20 mouse cellular contexts compared by ENCODE assay signal in the genomic region with DNA sequence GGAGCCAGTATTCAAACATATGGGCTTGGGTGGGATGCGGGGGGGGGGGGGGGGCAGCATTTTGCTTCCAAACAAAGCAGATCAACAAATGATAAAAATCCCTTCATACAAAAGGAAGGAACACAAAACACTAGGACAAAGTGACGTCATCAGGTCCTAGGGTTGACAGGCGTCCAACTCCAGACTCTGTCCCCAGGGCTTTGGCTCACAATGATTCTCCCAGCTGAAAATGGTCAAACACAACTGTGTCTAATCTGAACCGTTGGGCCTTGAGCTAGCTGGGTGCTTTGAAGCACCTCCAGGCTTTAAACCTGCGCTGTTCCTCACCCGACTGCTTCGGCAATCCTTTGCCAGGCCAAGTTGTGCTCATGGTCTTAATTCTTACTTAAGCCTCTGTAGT.
A peak's percentile ranks its signal among the peaks of the same experiment; 100 is the strongest.
DNase-seq lines count a peak whose midpoint lies in the region; ATAC-seq and TF ChIP-seq lines count a peak whose summit lies in the region.
"Had no signal": no experiment of that assay in that cellular context is flagged by ENCODE, and none has a peak within 500 bp of the region (broad histone marks: within the 10 kb centered on the region; RNA-seq: fewer than 3 reads in every experiment).

No protein-coding gene starts in this region.

- TF ChIP-seq CTCF in gastrocnemius, adult 2 months (IDR thresholded peaks at IDR 0.05): no peak
- no peak for TF ChIP-seq CTCF in lung, postnatal 0 days (IDR thresholded peaks at IDR 0.05)

- H3K4me3 ChIP-seq in gastrocnemius, adult 2 months: no peak overlapping the region
- H3K4me3 ChIP-seq in heart, embryonic 11.5 days (ENCODE audit: low read depth, low read length): no peak overlapping the region
- H3K4me3 ChIP-seq in lung, postnatal 0 days (ENCODE audit: low read depth, low read length): no peak overlapping the region
- H3K4me3 ChIP-seq: embryonic facial prominence, embryonic 12.5 days; forebrain, embryonic 15.5 days; hindbrain, embryonic 15.5 days had no signal

- DNase-seq in gastrocnemius, adult 2 months: peak; percentile 31
- no peak for DNase-seq in gastrocnemius, adult 8-10 months (ENCODE audit: low spot score in 2 of 2)
- DNase-seq in heart, adult 8-10 months (ENCODE audit: low spot score): peak; percentile 55
- peak; percentile 58 for DNase-seq in lung, postnatal 0 days (ENCODE audit: low spot score)
- no peak for DNase-seq in lung, postnatal 14 days
- peak; percentile 26 to 37 for DNase-seq in heart, postnatal 36 days
- no peak for DNase-seq in thymus, postnatal 25 days
- DNase-seq: adrenal gland, adult 8-10 months; adrenal gland, postnatal 36 days; B cell, adult 2 months; cerebellum, adult 11 months; cerebellum, adult 9-10 months; cerebellum, postnatal 25 days; gastrocnemius, postnatal 25 days had no signal

- H3K9ac ChIP-seq in heart, embryonic 11.5 days (ENCODE audit: low read depth, low read length): no peak overlapping the region
- no peak overlapping the region for H3K9ac ChIP-seq in lung, postnatal 0 days (replicated peaks; ENCODE audit: low read depth)
- H3K9ac ChIP-seq: embryonic facial prominence, embryonic 12.5 days; forebrain, embryonic 15.5 days; hindbrain, embryonic 15.5 days had no signal

- TF ChIP-seq EP300 in lung, postnatal 0 days (IDR thresholded peaks at IDR 0.05): no peak

- ATAC-seq in heart, embryonic 11.5 days (replicated peaks; ENCODE audit: insufficient number of reproducible peaks, low FRiP score, low TSS enrichment): no peak
- ATAC-seq in lung, postnatal 0 days: peak; percentile 50
- ATAC-seq: CD4-positive, CD25-positive, alpha-beta regulatory T cell, adult 4 months; forebrain, embryonic 15.5 days had no signal

- 75% methylated on average over 7 of the region's 7 CpGs for WGBS in heart, embryonic 11.5 days (ENCODE audit: insufficient replicate concordance)
- WGBS in lung, postnatal 0 days: 59% methylated on average over 7 of the region's 7 CpGs

- intact Hi-C loops in gastrocnemius, adult 2 months (cut with DNase I): no loop called here
- intact Hi-C loops in heart, postnatal 36 days (cut with DNase I): no loop called here

- H3K9me3 ChIP-seq in heart, embryonic 11.5 days (replicated peaks; ENCODE audit: control insufficient read depth, low read length): no peaks in the 10 kb centered on the region
- H3K9me3 ChIP-seq in lung, postnatal 0 days (ENCODE audit: low read length): no peaks in the 10 kb centered on the region
- H3K9me3 ChIP-seq: embryonic facial prominence, embryonic 12.5 days; forebrain, embryonic 15.5 days; hindbrain, embryonic 15.5 days had no signal

- H3K27me3 ChIP-seq in heart, embryonic 11.5 days (ENCODE audit: control insufficient read depth, insufficient read depth, low read length): peaks cover 5% of the 10 kb centered on the region; the same call in 1 of the 2 replicates
- H3K27me3 ChIP-seq in lung, postnatal 0 days (replicated peaks; ENCODE audit: insufficient read depth, low read length): no peaks in the 10 kb centered on the region
- H3K27me3 ChIP-seq: embryonic facial prominence, embryonic 12.5 days; forebrain, embryonic 15.5 days; hindbrain, embryonic 15.5 days had no signal

- no peaks in the 10 kb centered on the region; the same call in 1 of the 2 replicates for H3K4me1 ChIP-seq in heart, embryonic 11.5 days (ENCODE audit: control insufficient read depth, insufficient read depth, low read length)
- H3K4me1 ChIP-seq in lung, postnatal 0 days (ENCODE audit: insufficient read depth, low read depth, low read length): no peaks in the 10 kb centered on the region
- H3K4me1 ChIP-seq: embryonic facial prominence, embryonic 12.5 days; forebrain, embryonic 15.5 days; hindbrain, embryonic 15.5 days had no signal

- no peak overlapping the region for H3K4me2 ChIP-seq in heart, embryonic 11.5 days
- H3K4me2 ChIP-seq in lung, postnatal 0 days (replicated peaks; ENCODE audit: low read depth, low read length): no peak overlapping the region
- H3K4me2 ChIP-seq: embryonic facial prominence, embryonic 12.5 days; forebrain, embryonic 15.5 days; hindbrain, embryonic 15.5 days had no signal

- peak overlapping the region; percentile 52 for H3K27ac ChIP-seq in gastrocnemius, adult 2 months
- no peak overlapping the region for H3K27ac ChIP-seq in heart, embryonic 11.5 days (ENCODE audit: low read depth, low read length)
- no peak overlapping the region for H3K27ac ChIP-seq in lung, postnatal 0 days (ENCODE audit: low read length)
- H3K27ac ChIP-seq: embryonic facial prominence, embryonic 12.5 days; forebrain, embryonic 15.5 days; hindbrain, embryonic 15.5 days had no signal

- H3K36me3 ChIP-seq in heart, embryonic 11.5 days (ENCODE audit: control insufficient read depth, insufficient read depth, low read length): no peaks in the 10 kb centered on the region
- H3K36me3 ChIP-seq in lung, postnatal 0 days (ENCODE audit: insufficient read depth, low read length): no peaks in the 10 kb centered on the region
- H3K36me3 ChIP-seq: embryonic facial prominence, embryonic 12.5 days; forebrain, embryonic 15.5 days; G1E; hindbrain, embryonic 15.5 days had no signal

Comparison
In these comparisons a context has a peak if more than half of its experiments do, and no peak if none do; other contexts are left out.
1. DNase-seq: peak in gastrocnemius, adult 2 months (single experiment), heart, adult 8-10 months (single experiment), lung, postnatal 0 days (single experiment) and heart, postnatal 36 days (2 of 2); none in gastrocnemius, adult 8-10 months (0 of 2), lung, postnatal 14 days (single experiment) and thymus, postnatal 25 days (single experiment).